Mouse (Mus musculus): ENCODE results near the gene Camk2d.

DNA sequence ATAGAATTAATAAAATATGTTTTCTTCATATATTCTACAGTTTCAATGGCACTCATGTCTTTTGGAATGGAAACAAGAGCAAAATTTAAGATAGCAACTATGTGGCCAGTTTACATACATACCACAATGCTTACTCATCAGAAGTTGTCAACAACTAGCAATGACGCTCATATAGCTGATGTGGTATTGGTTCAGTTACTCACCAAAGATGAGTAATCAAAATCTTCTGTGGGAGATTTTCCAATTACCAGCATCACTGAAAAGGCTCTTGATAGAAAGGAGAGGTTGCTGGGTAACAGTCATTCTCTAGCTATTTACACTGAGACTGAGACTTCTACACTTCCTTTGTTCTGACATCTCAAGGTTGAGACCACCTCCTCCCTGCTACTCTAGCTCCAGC, 25.5 kb upstream of the Camk2d start:
- TF ChIP-seq POLR2A (IDR thresholded peaks at IDR 0.05; ENCODE audit: borderline replicate concordance, control insufficient read depth, low read depth, low read length): no peak
- TF ChIP-seq CTCF (IDR thresholded peaks at IDR 0.05; ENCODE audit: control insufficient read depth, insufficient read depth, low read length): no peak
